Mouse (Mus musculus): ENCODE measurements at regions not wholly inside any gene's neighbourhood (a gene's known extent, or its start where the extent isn't known, plus 50 kb on each side); places are given as distances from the start of the nearest gene placed in this dataset.

DNA sequence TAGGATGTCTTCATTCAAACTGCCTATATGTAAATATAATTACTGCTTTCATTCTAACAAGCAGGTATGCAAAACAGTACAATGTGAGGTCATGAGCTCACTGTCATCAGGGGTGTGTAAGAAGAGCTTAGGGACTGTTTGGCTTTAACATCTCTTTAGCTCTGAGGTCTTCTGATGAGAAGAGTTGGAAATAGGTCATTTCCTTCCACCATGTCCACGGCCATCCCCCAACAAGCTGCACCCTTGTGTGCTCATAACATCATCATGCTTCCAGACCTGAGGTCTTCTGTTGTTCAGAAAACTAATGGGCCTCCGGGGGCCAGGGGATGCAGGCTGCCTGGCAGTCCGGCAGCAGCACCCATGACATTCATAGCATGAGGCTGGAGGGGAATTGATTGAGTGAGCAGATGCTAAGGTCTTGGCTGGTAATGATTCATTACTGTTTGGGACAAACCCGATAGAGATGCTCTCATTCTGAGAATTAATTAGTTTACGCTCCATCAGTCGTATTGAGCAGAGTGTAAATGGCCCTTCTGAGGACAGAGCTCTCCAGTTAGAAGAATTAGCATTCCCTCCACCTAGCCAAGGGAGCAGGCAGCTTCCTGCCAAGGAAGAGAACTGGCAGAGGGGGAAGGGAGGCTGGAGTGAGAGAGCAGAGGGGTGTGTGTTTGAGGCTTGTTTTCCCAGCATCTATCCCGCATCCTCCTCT, 64.0 kb downstream of the Rps24 start:
- no peaks in the 10 kb centered on the region for H3K9me3 ChIP-seq
- WGBS: 59% methylated on average over 7 of the region's 7 CpGs
- H3K9ac ChIP-seq: no peak overlapping the region
- no peaks in the 10 kb centered on the region for H3K36me3 ChIP-seq
- no peaks in the 10 kb centered on the region for H3K4me1 ChIP-seq (replicated peaks)
- peak; percentile 66 for ATAC-seq
- H3K27me3 ChIP-seq (replicated peaks): no peaks in the 10 kb centered on the region
- no peak overlapping the region for H3K4me2 ChIP-seq (replicated peaks)
- H3K27ac ChIP-seq: no peak overlapping the region
- H3K4me3 ChIP-seq (replicated peaks): no peak overlapping the region

DNA sequence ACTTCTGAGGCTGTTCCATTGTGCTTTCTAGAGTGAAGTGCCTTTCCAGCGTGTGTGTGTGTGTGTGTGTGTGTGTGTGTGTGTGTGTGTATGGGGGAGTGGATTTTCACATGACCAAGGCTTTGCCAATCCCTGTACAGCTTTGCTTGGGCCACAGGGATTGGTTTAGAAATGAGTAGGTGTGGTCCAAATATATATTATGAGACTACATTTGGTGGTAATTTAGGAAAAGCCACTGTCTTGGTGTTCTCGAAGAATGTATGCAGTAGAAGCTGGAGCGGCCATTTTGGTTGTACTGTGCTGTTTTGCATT, 64.5 kb downstream of the Rps24 start:
- no peak; the same call in 1 of the 2 replicates for ATAC-seq
- Histone ChIP-seq H3K27ac (no peak overlapping the region), H3K4me3 (replicated peaks) (no peak overlapping the region), H3K9me3 (no peaks in the 10 kb centered on the region), H3K4me2 (replicated peaks) (no peak overlapping the region), H3K4me1 (replicated peaks) (no peaks in the 10 kb centered on the region), H3K9ac (no peak overlapping the region), H3K36me3 (no peaks in the 10 kb centered on the region), H3K27me3 (replicated peaks) (no peaks in the 10 kb centered on the region)
- WGBS: 77% methylated on average over 3 of the region's 3 CpGs

DNA sequence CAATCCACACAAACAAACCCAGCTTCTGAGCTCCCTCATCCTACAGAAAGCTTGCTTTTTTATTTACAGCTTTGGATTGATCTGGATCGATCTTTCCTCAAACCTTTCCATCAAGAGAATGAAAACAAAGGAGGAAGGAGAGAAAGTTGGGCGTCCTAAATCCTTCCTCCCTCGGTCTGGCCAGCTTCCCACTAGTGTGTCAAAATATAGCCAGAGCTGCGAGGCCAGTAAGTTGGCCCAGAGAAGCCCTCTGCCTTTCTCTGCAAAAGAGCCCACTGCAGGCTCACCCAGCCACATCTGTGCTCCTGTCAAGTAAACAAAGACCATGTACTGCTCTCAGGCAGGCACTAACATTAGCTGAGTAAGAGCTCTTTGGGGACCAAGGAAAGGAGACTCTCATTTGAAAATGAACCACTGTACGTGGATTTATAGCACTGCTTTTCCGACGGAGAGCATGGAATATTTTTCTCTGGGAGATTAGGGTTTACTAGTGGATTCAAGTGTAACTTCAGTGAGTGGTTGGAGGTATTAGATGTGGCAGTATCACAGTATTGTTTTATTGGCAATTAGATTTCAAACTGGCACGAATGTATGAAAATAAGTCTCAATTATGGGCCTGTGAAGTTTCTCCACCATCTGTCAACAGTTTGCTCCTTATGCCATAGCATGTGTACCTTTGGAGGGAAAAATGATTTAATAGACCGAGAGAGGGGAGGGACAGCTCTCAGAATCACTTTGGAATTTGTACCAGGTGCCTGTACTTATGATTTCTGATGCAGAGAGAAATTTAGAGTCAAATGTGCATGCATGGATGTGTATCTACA, 78.1 kb downstream of the Rps24 start:
- Histone ChIP-seq H3K9me3 (no peaks in the 10 kb centered on the region), H3K4me2 (replicated peaks) (no peak overlapping the region), H3K4me3 (replicated peaks) (no peak overlapping the region), H3K9ac (no peak overlapping the region), H3K27me3 (replicated peaks) (no peaks in the 10 kb centered on the region), H3K4me1 (replicated peaks) (0 out of 2 replicates have a peak, but pooled peaks cover 4% of the 10 kb centered on the region), H3K36me3 (no peaks in the 10 kb centered on the region), H3K27ac (no peak overlapping the region)
- ATAC-seq: no peak
- 51% methylated on average over 9 of the region's 9 CpGs for WGBS

DNA sequence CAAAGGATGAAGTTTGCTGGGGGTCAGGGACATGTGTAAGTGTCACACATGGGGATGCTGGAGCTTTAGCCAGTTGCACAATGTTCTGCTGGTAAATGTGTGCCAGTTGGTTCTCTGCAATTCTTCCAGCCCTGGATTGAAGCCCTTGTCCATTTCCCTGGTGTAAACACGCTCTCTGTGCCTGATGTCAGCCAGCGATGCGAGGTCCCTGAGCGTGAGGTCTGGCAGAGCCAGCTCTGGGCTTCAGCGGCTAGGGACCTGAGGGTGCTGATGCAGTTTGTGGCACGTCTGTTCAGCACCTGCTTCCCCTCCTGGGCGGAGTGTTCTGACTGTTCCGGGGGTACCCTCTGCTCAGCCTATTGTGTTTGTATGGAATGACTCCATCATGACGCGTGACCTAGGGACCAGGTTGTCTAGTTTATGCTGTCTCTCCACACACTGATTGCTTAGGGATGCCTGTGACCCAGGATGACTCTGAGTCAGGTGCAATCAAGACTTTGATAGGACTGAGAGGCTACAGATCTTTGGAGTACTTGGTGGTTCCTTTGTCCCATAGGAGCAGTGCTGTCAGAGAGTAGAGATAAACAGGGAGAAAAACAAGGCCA, 78.9 kb downstream of the Rps24 start:
- Histone ChIP-seq H3K27ac (no peak overlapping the region), H3K27me3 (replicated peaks) (no peaks in the 10 kb centered on the region), H3K9me3 (no peaks in the 10 kb centered on the region), H3K4me1 (replicated peaks) (0 out of 2 replicates have a peak, but pooled peaks cover 4% of the 10 kb centered on the region), H3K36me3 (no peaks in the 10 kb centered on the region), H3K4me3 (replicated peaks) (no peak overlapping the region), H3K4me2 (replicated peaks) (no peak overlapping the region), H3K9ac (no peak overlapping the region)
- ATAC-seq: no peak
- WGBS: 73% methylated on average over 10 of the region's 10 CpGs

DNA sequence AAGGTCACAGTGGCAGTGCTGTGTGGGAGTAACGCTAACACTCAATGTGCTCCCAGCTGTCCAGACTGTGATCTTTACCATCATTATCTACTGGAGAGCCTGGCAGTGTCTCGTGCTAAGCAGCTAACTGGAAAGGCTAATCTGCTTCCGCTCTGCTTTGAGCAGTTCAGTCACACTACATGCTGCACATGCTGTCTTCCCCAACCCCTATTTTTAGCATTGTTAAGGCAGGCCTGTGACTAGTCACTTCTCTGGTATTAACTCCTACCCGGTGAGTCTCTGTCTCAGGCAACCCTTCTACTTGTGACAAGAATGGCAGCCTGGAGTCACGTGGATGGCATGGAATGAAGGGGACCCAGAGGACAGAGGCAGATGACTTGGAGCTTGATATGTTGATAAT, 88.2 kb downstream of the Rps24 start:
- Histone ChIP-seq H3K36me3 (no peaks in the 10 kb centered on the region), H3K27me3 (replicated peaks) (no peaks in the 10 kb centered on the region), H3K4me1 (replicated peaks) (peaks cover 10% of the 10 kb centered on the region; the same call in 1 of the 2 replicates), H3K4me2 (replicated peaks) (no peak overlapping the region), H3K9me3 (no peaks in the 10 kb centered on the region), H3K4me3 (replicated peaks) (no peak overlapping the region), H3K27ac (no peak overlapping the region), H3K9ac (no peak overlapping the region)
- ATAC-seq: no peak
- 78% methylated on average over 5 of the region's 5 CpGs for WGBS

DNA sequence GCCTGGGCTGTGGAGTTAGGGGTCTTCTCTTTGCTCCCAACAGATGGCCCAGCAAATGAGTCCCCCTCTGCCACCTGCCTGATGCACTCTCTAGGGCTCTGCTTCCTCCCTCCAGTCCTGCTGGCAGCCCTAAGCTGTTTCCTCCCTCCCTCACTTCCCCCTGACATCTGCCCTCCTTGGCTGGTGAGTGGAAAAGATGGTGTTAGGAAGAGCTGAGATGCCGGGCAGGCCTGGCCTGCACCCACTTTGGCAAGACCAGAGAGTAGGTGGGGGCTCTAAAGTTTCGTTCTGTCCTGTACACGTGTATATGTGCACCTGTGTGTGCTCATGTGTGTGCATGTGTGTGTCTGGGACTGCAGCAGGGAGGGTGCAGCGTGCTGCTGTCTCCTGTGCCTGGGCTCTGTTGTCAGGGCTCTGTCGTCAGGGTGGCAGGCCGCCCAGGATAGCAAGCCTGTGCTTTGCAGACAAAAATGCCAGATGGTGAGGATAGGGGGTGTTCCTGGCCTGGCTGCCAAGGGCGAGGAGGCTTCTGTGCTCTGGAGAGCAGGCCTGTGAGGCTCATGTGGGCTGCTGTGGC, 91.7 kb downstream of the Rps24 start:
- ATAC-seq: peak; percentile 36; the same call in 1 of the 2 replicates
- peaks cover 10% of the 10 kb centered on the region; the same call in 1 of the 2 replicates for H3K4me1 ChIP-seq (replicated peaks)
- H3K9ac ChIP-seq: no peak overlapping the region
- no peaks in the 10 kb centered on the region for H3K9me3 ChIP-seq
- no peaks in the 10 kb centered on the region for H3K27me3 ChIP-seq (replicated peaks)
- no peak overlapping the region for H3K4me2 ChIP-seq (replicated peaks)
- no peak overlapping the region for H3K4me3 ChIP-seq (replicated peaks)
- 48% methylated on average over 7 of the region's 7 CpGs for WGBS
- H3K27ac ChIP-seq: 0 out of 2 replicates have a peak overlapping the region, but pooled peaks have one; percentile 33
- no peaks in the 10 kb centered on the region for H3K36me3 ChIP-seq

DNA sequence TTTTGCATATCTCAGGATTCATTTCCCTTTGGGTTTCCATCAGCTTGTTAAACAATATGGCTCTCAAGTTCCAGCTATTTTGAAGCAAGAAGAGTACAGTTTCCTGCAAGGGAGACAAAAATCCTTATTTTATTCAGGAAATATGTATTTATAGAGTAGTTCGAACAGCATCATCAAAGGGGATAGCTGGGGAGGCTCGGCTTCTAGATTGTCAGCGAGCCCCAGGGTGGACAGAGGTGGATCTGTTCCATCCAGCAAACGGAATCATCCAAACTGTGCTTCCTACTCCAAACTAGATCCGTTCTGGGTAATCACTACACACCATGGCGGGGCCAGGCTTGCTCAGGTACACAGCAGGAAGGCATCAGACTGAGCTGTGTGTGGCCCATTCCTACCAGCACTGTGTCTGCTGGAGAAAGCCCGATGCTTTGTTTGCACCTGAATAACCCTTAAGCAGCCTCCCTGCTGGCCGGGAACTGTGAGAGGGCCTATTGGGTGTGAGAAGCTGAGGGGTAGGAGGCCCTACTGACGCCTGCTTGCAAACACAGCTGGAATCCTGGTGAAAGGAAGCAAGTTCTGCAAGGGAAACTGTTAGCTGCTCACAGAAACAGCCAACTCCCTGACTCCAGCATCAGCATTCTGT, 92.3 kb downstream of the Rps24 start:
- ATAC-seq: no peak
- Histone ChIP-seq H3K4me2 (replicated peaks) (no peak overlapping the region), H3K36me3 (no peaks in the 10 kb centered on the region), H3K27ac (0 out of 2 replicates have a peak overlapping the region, but pooled peaks have one; percentile 33), H3K9me3 (no peaks in the 10 kb centered on the region), H3K4me1 (replicated peaks) (peaks cover 10% of the 10 kb centered on the region; the same call in 1 of the 2 replicates), H3K27me3 (replicated peaks) (no peaks in the 10 kb centered on the region), H3K4me3 (replicated peaks) (no peak overlapping the region), H3K9ac (no peak overlapping the region)
- WGBS: 31% methylated on average over 9 of the region's 9 CpGs

DNA sequence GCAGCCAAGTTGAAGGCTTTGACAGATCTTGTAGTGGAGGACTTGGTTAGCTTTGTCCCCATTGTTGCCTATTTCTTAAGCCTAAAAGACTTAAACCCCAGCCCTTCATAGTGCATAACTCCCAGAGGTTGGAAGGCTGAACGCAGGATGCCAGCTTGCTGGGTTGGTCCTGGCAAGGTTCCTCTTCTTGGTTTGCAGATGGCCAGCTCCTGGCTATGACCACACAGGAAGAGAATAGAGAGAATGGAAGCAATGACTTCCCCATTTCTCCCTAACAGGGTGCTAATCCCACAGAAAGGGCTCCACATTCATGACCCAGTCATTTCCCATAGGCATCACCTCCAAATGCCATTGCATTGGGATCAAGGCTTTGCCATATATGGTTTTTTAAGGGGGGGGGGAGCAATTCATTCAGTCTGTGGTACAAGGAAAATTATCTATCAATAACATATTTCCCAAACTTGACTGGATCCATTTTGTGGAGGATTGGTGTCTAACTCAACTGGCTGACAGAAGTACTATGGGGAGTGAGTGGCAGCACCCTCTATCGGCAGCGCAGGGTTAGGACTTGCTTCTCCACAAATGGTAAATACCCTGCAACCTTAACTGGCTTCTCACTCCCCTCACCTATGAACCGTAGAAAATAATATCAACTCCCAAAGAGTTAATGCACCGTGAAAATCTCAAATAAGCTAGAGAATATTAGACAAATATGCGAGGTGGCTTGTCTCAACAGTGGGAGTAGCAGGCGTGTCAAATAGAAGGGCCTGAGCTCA, 99.4 kb downstream of the Rps24 start:
- no peak overlapping the region for H3K4me3 ChIP-seq (replicated peaks)
- H3K9ac ChIP-seq: no peak overlapping the region
- no peak for ATAC-seq
- no peak overlapping the region for H3K27ac ChIP-seq
- WGBS: 60% methylated on average over 7 of the region's 7 CpGs
- H3K4me1 ChIP-seq (replicated peaks): no peaks in the 10 kb centered on the region
- no peaks in the 10 kb centered on the region for H3K27me3 ChIP-seq (replicated peaks)
- no peaks in the 10 kb centered on the region for H3K9me3 ChIP-seq
- H3K36me3 ChIP-seq: no peaks in the 10 kb centered on the region
- H3K4me2 ChIP-seq (replicated peaks): no peak overlapping the region

DNA sequence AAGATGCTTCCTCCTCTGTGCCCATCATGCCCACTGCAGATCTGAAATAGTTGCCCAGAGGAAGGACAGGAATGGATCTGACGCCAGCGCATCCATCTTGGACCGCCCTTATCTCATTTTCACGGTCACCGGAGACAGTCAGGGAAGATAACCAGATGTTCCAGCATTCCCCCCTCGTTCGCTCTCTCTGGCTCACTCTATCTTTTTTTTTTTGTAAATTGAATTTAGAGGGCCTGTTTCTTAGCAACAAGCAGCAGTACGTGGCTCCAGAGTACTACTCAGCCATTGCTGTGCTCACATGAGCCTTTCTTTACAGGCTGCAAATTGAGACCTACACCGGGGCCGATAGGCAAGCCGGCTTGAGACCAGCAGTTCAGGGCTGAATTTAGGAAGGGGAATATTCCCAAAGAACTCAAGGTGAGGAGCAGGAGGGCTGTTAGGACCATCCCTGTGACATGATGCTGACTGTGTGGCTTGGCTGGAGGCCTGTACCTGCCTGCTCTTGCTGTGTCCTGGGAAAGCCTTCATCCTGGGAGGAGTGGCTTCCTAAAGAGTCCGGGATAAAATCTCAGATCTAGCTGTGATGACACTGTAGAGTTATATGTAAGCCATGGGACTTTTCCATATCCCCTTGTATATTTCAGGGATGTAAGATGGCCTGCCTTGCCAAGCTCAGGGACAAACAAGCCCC, 100.2 kb downstream of the Rps24 start:
- no peaks in the 10 kb centered on the region for H3K4me1 ChIP-seq (replicated peaks)
- H3K4me3 ChIP-seq (replicated peaks): no peak overlapping the region
- 0 out of 2 replicates have a peak overlapping the region, but pooled peaks have one; percentile 32 for H3K27ac ChIP-seq
- no peaks in the 10 kb centered on the region for H3K9me3 ChIP-seq
- 0 out of 2 replicates have a peak overlapping the region, but pooled peaks have one; percentile 6 for H3K4me2 ChIP-seq (replicated peaks)
- no peaks in the 10 kb centered on the region for H3K36me3 ChIP-seq
- no peaks in the 10 kb centered on the region for H3K27me3 ChIP-seq (replicated peaks)
- ATAC-seq: peak; percentile 43
- 58% methylated on average over 12 of the region's 12 CpGs for WGBS
- H3K9ac ChIP-seq: no peak overlapping the region

DNA sequence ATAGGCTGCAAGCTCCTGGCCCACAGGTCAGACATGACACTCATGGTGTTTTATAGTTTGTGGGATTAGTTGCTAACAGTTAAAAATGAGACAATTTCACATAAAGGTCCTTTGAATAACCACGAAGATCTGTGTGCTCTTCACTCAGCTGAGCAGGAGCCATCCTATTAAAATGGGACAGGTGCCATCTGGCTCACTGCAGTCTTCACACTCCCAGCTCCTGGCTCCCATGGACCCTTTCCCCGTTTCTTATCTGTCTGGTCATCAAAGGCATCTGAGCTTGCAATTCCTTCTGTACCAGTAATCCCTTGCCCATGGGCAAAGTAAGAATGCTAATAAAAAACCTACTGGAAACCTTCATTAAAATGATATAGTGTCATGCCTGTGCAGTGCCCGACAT, 101.1 kb downstream of the Rps24 start:
- 68% methylated on average over 3 of the region's 3 CpGs for whole genome bisulfite sequencing
- H3K4me1 ChIP-seq (replicated peaks): no peaks in the 10 kb centered on the region
- H3K4me3 ChIP-seq (replicated peaks): no peak overlapping the region
- no peaks in the 10 kb centered on the region for H3K36me3 ChIP-seq
- H3K9ac ChIP-seq: no peak overlapping the region
- no peaks in the 10 kb centered on the region for H3K9me3 ChIP-seq
- H3K27me3 ChIP-seq (replicated peaks): no peaks in the 10 kb centered on the region
- H3K4me2 ChIP-seq (replicated peaks): no peak overlapping the region
- ATAC-seq: no peak
- no peak overlapping the region for H3K27ac ChIP-seq
